Mouse (Mus musculus) kidney, postnatal 36 days (tissue): Measurements from ENCODE around the gene Gm12248.
A peak's percentile ranks its signal among the peaks of the same experiment; 100 is the strongest.

ENCODE experiments used
- DNase-seq, 2 experiments: peaks; one replicate each; pipeline ENCODE4 v3.0.0; 2021 to 2022; ENCODE audit warnings: mixed read lengths in 2 of 2

The Gm12248 gene

DNA sequence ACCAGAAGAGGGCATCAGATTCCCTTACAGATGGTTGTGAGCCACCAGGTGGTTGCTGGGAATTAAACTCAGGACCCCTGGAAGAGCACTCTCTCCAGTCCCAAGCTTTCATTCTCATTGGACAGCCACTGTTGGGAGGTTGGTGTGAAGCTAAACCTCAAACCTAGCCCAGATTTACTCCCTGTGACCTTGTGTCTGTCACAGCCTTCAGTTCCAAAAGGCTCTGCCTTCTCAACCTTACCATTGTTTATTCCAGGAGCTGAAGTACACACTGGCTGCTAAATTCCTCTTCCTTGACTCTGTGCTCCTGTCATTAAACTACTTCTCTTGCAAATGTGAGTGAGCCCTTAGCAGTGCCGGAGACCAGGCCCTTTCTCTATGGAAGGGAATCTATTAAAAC, 64.0 kb downstream of the Gm12248 start:
- DNase-seq = no peak

DNA sequence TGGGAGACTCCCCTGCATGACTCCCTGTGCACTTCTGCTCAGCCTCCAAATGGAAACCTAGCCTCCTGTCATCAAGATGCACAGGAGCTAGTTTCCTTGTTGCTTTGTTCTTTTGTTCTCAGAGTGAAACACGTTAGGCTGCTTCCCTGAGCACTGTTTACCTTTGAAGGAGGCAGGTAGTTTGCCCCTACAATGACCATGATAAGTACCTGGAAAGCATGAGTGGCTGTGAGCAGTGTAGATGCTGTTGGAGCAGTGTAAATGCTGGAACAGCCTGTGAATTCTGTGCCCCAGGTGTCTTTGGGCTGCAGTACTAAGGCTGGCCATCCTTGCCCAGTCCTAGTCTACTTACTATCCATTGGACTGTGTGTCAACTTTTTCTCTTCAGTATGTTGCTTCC, 66.1 kb downstream of the Gm12248 start:
- DNase-seq = no peak

DNA sequence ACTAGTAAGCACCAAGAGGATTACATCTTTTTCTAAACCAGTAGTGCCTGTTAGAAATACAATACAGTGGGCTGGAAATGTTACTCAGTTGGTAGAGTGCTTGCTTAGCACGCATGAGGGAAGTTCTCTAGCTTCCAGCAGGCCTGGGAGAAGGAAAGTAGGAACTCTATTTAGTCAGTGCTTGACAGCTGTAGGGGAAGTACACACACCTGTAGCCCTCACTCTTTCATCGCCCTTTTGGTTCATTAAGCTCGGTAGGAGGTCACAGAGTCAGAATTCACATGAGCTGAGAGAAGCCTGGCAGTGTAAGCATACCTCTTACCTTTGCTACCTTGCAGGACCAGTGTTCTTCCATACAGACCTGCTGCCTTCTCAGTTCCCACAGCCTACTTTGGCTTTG, 66.6 kb downstream of the Gm12248 start:
- DNase-seq = no peak

GRCm38 (mm10) chr11:58025881-58026280, 67.1 kb downstream of the Gm12248 start:
- peak; percentile 52 to 59 for DNase-seq

DNA sequence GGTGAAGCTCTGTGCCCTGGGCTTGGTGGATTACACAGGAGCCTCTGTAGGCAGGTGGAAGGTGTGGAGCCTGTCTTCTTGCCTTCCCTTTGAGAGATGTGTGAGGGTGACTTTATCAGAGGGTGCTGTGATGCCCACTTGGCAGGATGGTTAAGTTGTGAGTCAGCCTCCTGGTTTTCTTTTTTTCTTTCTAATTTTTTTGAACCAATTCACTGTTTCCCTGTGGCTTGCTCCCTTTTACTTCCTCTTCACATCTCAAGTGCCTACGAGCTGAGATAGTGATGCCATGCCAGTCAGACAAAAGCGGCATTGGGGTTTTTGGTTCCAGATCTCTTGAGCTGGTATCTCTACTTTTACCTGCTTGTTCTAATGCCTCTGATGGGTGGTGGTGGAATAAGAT, 68.3 kb downstream of the Gm12248 start:
- no peak for DNase-seq

- no peak for DNase-seq
Observed at GRCm38 (mm10) chr11:58024271-58024670, 68.7 kb downstream of the Gm12248 start.

- no peak for DNase-seq
Observed at GRCm38 (mm10) chr11:58021618-58022017, 71.3 kb downstream of the Gm12248 start.

GRCm38 (mm10) chr11:58021095-58021494, 71.8 kb downstream of the Gm12248 start:
- DNase-seq = no peak

DNA sequence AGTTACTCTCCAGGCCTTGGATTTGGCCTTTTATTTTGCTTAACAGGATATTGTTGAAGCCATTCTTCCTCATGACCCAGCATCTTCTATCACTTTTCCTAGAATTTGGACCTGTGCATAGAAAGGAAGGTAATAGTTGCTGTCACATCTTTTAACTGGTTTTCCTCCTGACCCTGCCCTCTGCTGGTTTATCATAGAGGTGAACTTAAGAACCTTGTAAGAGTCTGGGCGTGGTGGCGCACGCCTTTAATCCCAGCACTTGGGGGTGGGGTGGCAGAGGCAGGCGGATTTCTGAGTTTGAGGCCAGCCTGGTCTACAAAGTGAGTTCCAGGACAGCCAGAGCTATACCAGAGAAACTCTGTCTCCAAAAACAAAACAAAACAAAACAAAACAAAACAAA, 74.2 kb downstream of the Gm12248 start:
- DNase-seq = no peak

DNA sequence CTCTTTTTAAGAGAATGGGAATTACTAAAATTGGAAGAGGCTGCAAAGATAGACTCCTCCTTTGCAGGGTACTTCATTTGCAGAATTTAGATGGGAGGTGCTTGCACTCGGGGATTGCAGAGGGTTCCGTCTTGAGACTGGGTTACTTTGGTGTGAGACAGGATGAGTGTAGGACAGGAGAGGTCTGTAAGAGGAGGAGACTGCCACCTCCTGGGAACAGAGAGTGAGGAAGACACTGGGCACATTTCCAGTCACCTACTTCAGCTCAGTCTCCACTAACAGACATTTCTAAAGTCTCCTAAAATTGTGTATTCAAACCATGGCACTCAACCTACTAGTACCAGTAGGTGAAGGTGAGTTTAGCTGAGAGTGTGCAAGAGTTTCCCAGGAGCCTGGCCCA, 74.6 kb downstream of the Gm12248 start:
- peak in 1 of 2 experiments; percentile 54 for DNase-seq

DNA sequence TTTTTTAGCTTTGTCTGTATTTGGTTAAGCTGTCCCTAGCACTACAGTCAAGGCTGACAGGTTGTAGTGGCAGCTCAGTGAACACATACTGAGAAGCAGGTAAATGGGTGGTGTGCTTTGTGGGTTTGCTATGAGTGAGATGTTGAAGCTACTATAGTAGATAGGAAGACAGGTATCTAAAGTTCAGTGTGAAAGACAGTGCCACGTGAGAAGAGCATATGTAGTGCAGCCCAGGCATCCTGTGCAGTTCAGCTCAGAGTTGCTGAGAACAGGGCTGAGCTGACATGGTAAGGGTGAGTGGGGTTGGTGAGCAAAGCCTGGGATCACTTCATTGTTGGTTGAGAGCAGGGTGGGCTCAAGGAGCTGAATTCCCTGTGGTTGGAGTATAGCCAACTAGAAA, 75.5 kb downstream of the Gm12248 start:
- DNase-seq = no peak

GRCm38 (mm10) chr11:58016371-58016770, 76.6 kb downstream of the Gm12248 start:
- DNase-seq = no peak

DNA sequence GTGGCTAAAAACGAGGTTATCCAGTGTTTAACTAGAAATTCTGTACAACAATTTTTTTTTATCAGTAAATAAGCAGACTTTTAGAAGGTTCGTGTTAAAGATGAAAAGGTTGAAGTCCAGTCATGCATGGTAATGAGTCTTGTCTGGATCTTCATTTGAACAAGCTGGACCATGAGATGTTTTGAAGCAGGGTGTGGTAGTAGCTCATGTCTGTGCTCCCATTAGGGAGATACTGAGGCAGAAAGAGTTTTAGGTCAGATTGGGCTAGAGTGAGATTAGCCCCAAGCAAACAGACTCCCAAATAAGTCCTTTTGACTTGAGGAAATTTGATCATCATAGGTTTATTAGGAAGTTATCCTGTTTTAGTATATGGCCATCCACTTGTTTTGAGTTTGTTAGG, 77.6 kb downstream of the Gm12248 start:
- DNase-seq = no peak

GRCm38 (mm10) chr11:58014604-58015003, 78.3 kb downstream of the Gm12248 start:
- DNase-seq = no peak
